Mouse (Mus musculus): ENCODE results near the gene Hist1h4f. TPM values are rescaled to one million over a fixed set of nuclear protein-coding genes. Genes with fewer than 3 reads are reported as not detected.
A peak's percentile ranks its signal among the peaks of the same experiment; 100 is the strongest.

Hist1h4f gene
- polyA plus RNA-seq, 1 experiment from 2014 or later: 3.6 TPM

- Histone ChIP-seq H3K27ac (no peak overlapping the region), H3K27me3 (no peaks in the 10 kb centered on the region), H3K4me2 (peak overlapping the region; percentile 38), H3K9ac (replicated peaks) (no peak overlapping the region), H3K36me3 (no peaks in the 10 kb centered on the region), H3K4me1 (replicated peaks) (peaks cover 27% of the 10 kb centered on the region), H3K9me3 (no peaks in the 10 kb centered on the region), H3K4me3 (replicated peaks) (no peak overlapping the region)
- ATAC-seq (ENCODE audit: insufficient number of reproducible peaks, insufficient read depth, low FRiP score, low TSS enrichment, low read depth): no peak
- whole genome bisulfite sequencing: 38% methylated on average over 9 of the region's 9 CpGs
Observed at GRCm38 (mm10) chr13:23502031-23502567, 49.3 kb downstream of the Hist1h4f start.

- Histone ChIP-seq H3K9me3 (no peaks in the 10 kb centered on the region), H3K27ac (no peak overlapping the region), H3K4me3 (replicated peaks) (peak overlapping the region; percentile 6; the same call in 1 of the 2 replicates), H3K27me3 (no peaks in the 10 kb centered on the region), H3K4me1 (replicated peaks) (peaks cover 27% of the 10 kb centered on the region), H3K9ac (replicated peaks) (no peak overlapping the region), H3K4me2 (peak overlapping the region; percentile 38), H3K36me3 (no peaks in the 10 kb centered on the region)
- no peak for ATAC-seq (ENCODE audit: insufficient number of reproducible peaks, insufficient read depth, low FRiP score, low TSS enrichment, low read depth)
- WGBS: 20% methylated on average over 5 of the region's 5 CpGs
Observed at GRCm38 (mm10) chr13:23501511-23501910, 49.9 kb downstream of the Hist1h4f start.

Small RNA genes lying within 50 kb of the gene (microRNA-seq; reads per million reads assigned to microRNA genes)
- gene Gm44297 (not detected), gene Gm44359 (not detected), gene Gm44394 (not detected), gene n-TStga1 (2.1 reads per million)

Other genes starting within 250 kb of the Hist1h4f start
- 70.7 and 75.5 TPM in 2 replicates for gene Zfp322a, start 182.4 kb downstream of the Hist1h4f start, polyA plus RNA-seq (2016; fragmentation: Nextera tagmentation; extraction: Ambion mirVana)
- gene Abt1, start 127.8 kb downstream of the Hist1h4f start, polyA plus RNA-seq (2016; fragmentation: Nextera tagmentation; extraction: Ambion mirVana): 14.4 and 15.2 TPM in 2 replicates
- 0.10 and 0.12 TPM in 2 replicates for gene Btn1a1, start 85.7 kb downstream of the Hist1h4f start, polyA plus RNA-seq (2016; fragmentation: Nextera tagmentation; extraction: Ambion mirVana)
- 1.8 and 1.9 TPM in 2 replicates for gene Btn2a2, start 62.8 kb downstream of the Hist1h4f start, polyA plus RNA-seq (2016; fragmentation: Nextera tagmentation; extraction: Ambion mirVana)
- 6.0 and 9.0 TPM in 2 replicates for gene Hist1h4h, start 20.6 kb downstream of the Hist1h4f start, polyA plus RNA-seq (2016; fragmentation: Nextera tagmentation; extraction: Ambion mirVana)
- 9.8 and 16.3 TPM in 2 replicates for gene Hist1h2af, start 17.7 kb downstream of the Hist1h4f start, polyA plus RNA-seq (2016; fragmentation: Nextera tagmentation; extraction: Ambion mirVana)
- gene Hist1h3g, start 16.2 kb downstream of the Hist1h4f start, polyA plus RNA-seq (2016; fragmentation: Nextera tagmentation; extraction: Ambion mirVana): 10.5 and 17.3 TPM in 2 replicates
- 1.4 TPM in 2 replicates for gene Hist1h2bh, start 8.3 kb downstream of the Hist1h4f start, polyA plus RNA-seq (2016; fragmentation: Nextera tagmentation; extraction: Ambion mirVana)
- 2.1 and 3.2 TPM in 2 replicates for gene Hist1h3f, start 7.6 kb downstream of the Hist1h4f start, polyA plus RNA-seq (2016; fragmentation: Nextera tagmentation; extraction: Ambion mirVana)
- 0.58 and 0.80 TPM in 2 replicates for gene Hist1h1d, start 1.6 kb upstream of the Hist1h4f start, polyA plus RNA-seq (2016; fragmentation: Nextera tagmentation; extraction: Ambion mirVana)
- 11.1 and 12.8 TPM in 2 replicates for gene Hist1h3e, start 10.7 kb upstream of the Hist1h4f start, polyA plus RNA-seq (2016; fragmentation: Nextera tagmentation; extraction: Ambion mirVana)
- gene Hist1h2ae, start 19.6 kb upstream of the Hist1h4f start, polyA plus RNA-seq (2016; fragmentation: Nextera tagmentation; extraction: Ambion mirVana): 153 and 213 TPM in 2 replicates
- gene Hist1h2bg, start 19.7 kb upstream of the Hist1h4f start, polyA plus RNA-seq (2016; fragmentation: Nextera tagmentation; extraction: Ambion mirVana): 16.5 and 25.4 TPM in 2 replicates
- gene Hist1h2bf, start 22.5 kb upstream of the Hist1h4f start, polyA plus RNA-seq (2016; fragmentation: Nextera tagmentation; extraction: Ambion mirVana): 12.5 and 21.2 TPM in 2 replicates
- gene Hist1h2ad, start 22.7 kb upstream of the Hist1h4f start, polyA plus RNA-seq (2016; fragmentation: Nextera tagmentation; extraction: Ambion mirVana): 1.9 and 2.7 TPM in 2 replicates
- 9.5 and 11.3 TPM in 2 replicates for gene Hist1h3d, start 24.1 kb upstream of the Hist1h4f start, polyA plus RNA-seq (2016; fragmentation: Nextera tagmentation; extraction: Ambion mirVana)
- gene Hist1h4d, start 29.9 kb upstream of the Hist1h4f start, polyA plus RNA-seq (2016; fragmentation: Nextera tagmentation; extraction: Ambion mirVana): 139 and 158 TPM in 2 replicates
- gene Hist1h2be, start 69.5 kb upstream of the Hist1h4f start, polyA plus RNA-seq (2016; fragmentation: Nextera tagmentation; extraction: Ambion mirVana): 2.2 and 3.7 TPM in 2 replicates
- gene Hist1h1e, start 70.9 kb upstream of the Hist1h4f start, polyA plus RNA-seq (2016; fragmentation: Nextera tagmentation; extraction: Ambion mirVana): 24.6 and 30.8 TPM in 2 replicates
- 1.1 and 1.3 TPM in 2 replicates for gene Hist1h2ac, start 132.3 kb upstream of the Hist1h4f start, polyA plus RNA-seq (2016; fragmentation: Nextera tagmentation; extraction: Ambion mirVana)
- 29.3 and 33.7 TPM in 2 replicates for gene Hist1h2bc, start 132.6 kb upstream of the Hist1h4f start, polyA plus RNA-seq (2016; fragmentation: Nextera tagmentation; extraction: Ambion mirVana)
- not detected in 2 replicates for gene Hist1h1t, start 144.2 kb upstream of the Hist1h4f start, polyA plus RNA-seq (2016; fragmentation: Nextera tagmentation; extraction: Ambion mirVana)
- gene Hist1h4c, start 146.8 kb upstream of the Hist1h4f start, polyA plus RNA-seq (2016; fragmentation: Nextera tagmentation; extraction: Ambion mirVana): 13.4 and 18.4 TPM in 2 replicates
- gene Hfe, start 159.2 kb upstream of the Hist1h4f start, polyA plus RNA-seq (2016; fragmentation: Nextera tagmentation; extraction: Ambion mirVana): 3.8 and 4.2 TPM in 2 replicates
- 20.1 and 21.4 TPM in 2 replicates for gene Hist1h1c, start 187.2 kb upstream of the Hist1h4f start, polyA plus RNA-seq (2016; fragmentation: Nextera tagmentation; extraction: Ambion mirVana)
- gene Hist1h3c, start 194.0 kb upstream of the Hist1h4f start, polyA plus RNA-seq (2016; fragmentation: Nextera tagmentation; extraction: Ambion mirVana): 20.7 and 22.1 TPM in 2 replicates
- gene Hist1h2bb, start 195.1 kb upstream of the Hist1h4f start, polyA plus RNA-seq (2016; fragmentation: Nextera tagmentation; extraction: Ambion mirVana): 6.3 and 6.7 TPM in 2 replicates
- gene Hist1h2ab, start 199.5 kb upstream of the Hist1h4f start, polyA plus RNA-seq (2016; fragmentation: Nextera tagmentation; extraction: Ambion mirVana): 77.8 and 92.9 TPM in 2 replicates
- 17.7 and 30.1 TPM in 2 replicates for gene Hist1h3b, start 200.6 kb upstream of the Hist1h4f start, polyA plus RNA-seq (2016; fragmentation: Nextera tagmentation; extraction: Ambion mirVana)
- gene Hist1h4b, start 205.4 kb upstream of the Hist1h4f start, polyA plus RNA-seq (2016; fragmentation: Nextera tagmentation; extraction: Ambion mirVana): 9.1 and 10.7 TPM in 2 replicates
- 1.2 and 1.4 TPM in 2 replicates for gene Hist1h4a, start 209.6 kb upstream of the Hist1h4f start, polyA plus RNA-seq (2016; fragmentation: Nextera tagmentation; extraction: Ambion mirVana)
- 11.9 and 12.8 TPM in 2 replicates for gene Hist1h3a, start 210.7 kb upstream of the Hist1h4f start, polyA plus RNA-seq (2016; fragmentation: Nextera tagmentation; extraction: Ambion mirVana)
- 6.3 and 7.4 TPM in 2 replicates for gene Hist1h1a, start 212.0 kb upstream of the Hist1h4f start, polyA plus RNA-seq (2016; fragmentation: Nextera tagmentation; extraction: Ambion mirVana)
- 0.16 TPM in 1 of 2 replicates, not detected in the other for gene Trim38, start 218.3 kb upstream of the Hist1h4f start, polyA plus RNA-seq (2016; fragmentation: Nextera tagmentation; extraction: Ambion mirVana)

Measured in limb, embryonic 12.5 days (tissue).